17 mouse cellular contexts compared by ENCODE assay signal in the genomic region with DNA sequence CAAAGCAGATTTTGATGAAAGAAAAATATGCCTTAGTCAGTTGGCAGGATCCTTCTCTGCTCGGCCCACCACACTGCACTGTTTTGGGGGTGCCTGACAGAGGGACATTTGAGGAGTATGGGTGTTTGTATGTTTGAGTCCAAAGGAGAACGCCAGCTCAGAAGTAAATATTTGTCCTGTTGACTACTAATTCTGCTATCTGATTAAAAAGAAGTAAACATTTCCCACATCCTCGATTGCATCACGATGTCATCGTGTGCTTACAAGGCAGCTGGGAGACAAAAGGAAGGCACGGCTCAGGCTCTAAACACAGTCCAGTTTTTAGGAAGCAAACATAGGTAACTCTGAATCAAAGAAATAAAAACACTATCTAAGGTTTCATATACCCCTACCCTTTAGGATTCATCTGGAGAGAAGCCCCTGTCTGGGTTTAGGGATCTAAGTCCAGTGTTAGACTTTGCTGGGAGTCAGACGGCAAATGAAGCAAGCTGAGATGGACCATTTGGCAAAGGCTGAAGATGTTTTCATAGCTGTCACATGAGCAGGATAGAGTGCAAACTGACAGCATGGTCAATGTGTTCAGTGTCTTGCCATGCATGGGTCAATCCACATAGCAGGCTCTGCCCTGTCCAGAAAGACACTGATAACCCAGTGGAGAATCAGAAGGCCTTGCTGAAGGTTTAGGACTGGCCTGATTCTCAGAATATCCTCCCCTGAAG.
DNase-seq lines count a peak whose midpoint lies in the region; ATAC-seq and TF ChIP-seq lines count a peak whose summit lies in the region.
"Had no signal": no experiment of that assay in that cellular context is flagged by ENCODE, and none has a peak within 500 bp of the region (broad histone marks: within the 10 kb centered on the region; RNA-seq: fewer than 3 reads in every experiment).

No protein-coding gene starts in this region.

- H3K27me3 ChIP-seq in heart, embryonic 12.5 days (replicated peaks), result no peaks in the 10 kb centered on the region
- no peaks in the 10 kb centered on the region for H3K27me3 ChIP-seq in lung, postnatal 0 days (replicated peaks; ENCODE audit: insufficient read depth, low read length)
- no peaks in the 10 kb centered on the region for H3K27me3 ChIP-seq in myocyte (ENCODE audit: control insufficient read depth, insufficient read depth, insufficient read length)
- H3K27me3 ChIP-seq: neural tube, embryonic 12.5 days had no signal

- TF ChIP-seq EP300 in lung, postnatal 0 days (IDR thresholded peaks at IDR 0.05), result peak; percentile 55; the same call in 1 of the 2 replicates

- no peak for TF ChIP-seq POLR2A in myocyte (IDR thresholded peaks at IDR 0.05; ENCODE audit: insufficient read length, low read depth)

- DNase-seq in heart, adult 11 months, result peak; percentile 37
- no peak for DNase-seq in layer of hippocampus, adult 2 months (ENCODE audit: low spot score in 2 of 2)
- DNase-seq in layer of hippocampus, postnatal 10 days (ENCODE audit: low spot score in 2 of 2), result no peak
- peak; percentile 68 for DNase-seq in lung, postnatal 0 days (ENCODE audit: low spot score)
- no peak for DNase-seq in lung, postnatal 10 days
- DNase-seq in cerebellum, adult 11-12 months, result no peak
- DNase-seq: adrenal gland, postnatal 36 days; heart, postnatal 14 days; thymus, adult 18-20 months; thymus, postnatal 4 days had no signal

- no peaks in the 10 kb centered on the region for H3K36me3 ChIP-seq in heart, embryonic 12.5 days
- no peaks in the 10 kb centered on the region for H3K36me3 ChIP-seq in lung, postnatal 0 days (ENCODE audit: insufficient read depth, low read length)
- H3K36me3 ChIP-seq in myocyte (ENCODE audit: control insufficient read depth, insufficient read depth), result no peaks in the 10 kb centered on the region
- H3K36me3 ChIP-seq: forebrain, embryonic 10.5 days; neural tube, embryonic 12.5 days had no signal

- no peaks in the 10 kb centered on the region for H3K9me3 ChIP-seq in heart, embryonic 12.5 days (replicated peaks)
- no peaks in the 10 kb centered on the region for H3K9me3 ChIP-seq in lung, postnatal 0 days (ENCODE audit: low read length)
- H3K9me3 ChIP-seq: forebrain, embryonic 10.5 days; neural tube, embryonic 12.5 days had no signal

- TF ChIP-seq CTCF in layer of hippocampus, adult 2 months (conservative IDR thresholded peaks at IDR 0.05), result no peak
- TF ChIP-seq CTCF in lung, postnatal 0 days (IDR thresholded peaks at IDR 0.05), result no peak

- no peak overlapping the region for H3K9ac ChIP-seq in heart, embryonic 12.5 days
- no peak overlapping the region for H3K9ac ChIP-seq in lung, postnatal 0 days (replicated peaks; ENCODE audit: low read depth)
- H3K9ac ChIP-seq: hindbrain, embryonic 14.5 days; neural tube, embryonic 12.5 days had no signal

- peaks cover 33% of the 10 kb centered on the region for H3K4me1 ChIP-seq in heart, embryonic 12.5 days (replicated peaks)
- H3K4me1 ChIP-seq in lung, postnatal 0 days (ENCODE audit: insufficient read depth, low read depth, low read length), result peaks cover 16% of the 10 kb centered on the region; the same call in 1 of the 2 replicates
- H3K4me1 ChIP-seq: neural tube, embryonic 12.5 days had no signal

- no peak for ATAC-seq in heart, embryonic 12.5 days (ENCODE audit: insufficient number of reproducible peaks, low FRiP score)
- ATAC-seq in lung, postnatal 0 days, result peak; percentile 57

- no peak overlapping the region for H3K27ac ChIP-seq in heart, embryonic 12.5 days (ENCODE audit: poor library complexity, severe bottlenecking)
- 0 out of 2 replicates have a peak overlapping the region, but pooled peaks have one; percentile 23 for H3K27ac ChIP-seq in layer of hippocampus, adult 2 months
- peak overlapping the region; percentile 71 for H3K27ac ChIP-seq in lung, postnatal 0 days (ENCODE audit: low read length)
- H3K27ac ChIP-seq: hindbrain, embryonic 14.5 days; macrophage; neural tube, embryonic 12.5 days had no signal

- 69% methylated on average over 7 of the region's 7 CpGs for WGBS in heart, embryonic 12.5 days
- WGBS in lung, postnatal 0 days, result 26% methylated on average over 7 of the region's 7 CpGs

- H3K4me2 ChIP-seq in heart, embryonic 12.5 days, result no peak overlapping the region
- H3K4me2 ChIP-seq in lung, postnatal 0 days (replicated peaks; ENCODE audit: low read depth, low read length), result no peak overlapping the region
- H3K4me2 ChIP-seq in myocyte (ENCODE audit: low read depth), result no peak overlapping the region
- H3K4me2 ChIP-seq: hindbrain, embryonic 14.5 days; midbrain, embryonic 11.5 days; neural tube, embryonic 12.5 days had no signal

- H3K4me3 ChIP-seq in heart, embryonic 12.5 days, result no peak overlapping the region
- no peak overlapping the region for H3K4me3 ChIP-seq in layer of hippocampus, adult 2 months
- H3K4me3 ChIP-seq in lung, postnatal 0 days (ENCODE audit: low read depth, low read length), result no peak overlapping the region
- no peak overlapping the region for H3K4me3 ChIP-seq in myocyte
- H3K4me3 ChIP-seq: forebrain, embryonic 10.5 days; neural tube, embryonic 12.5 days had no signal

- no peaks in the 10 kb centered on the region for H3K79me2 ChIP-seq in myocyte (ENCODE audit: control insufficient read depth, insufficient read depth)

- no peak overlapping the region for H3ac ChIP-seq in myocyte (ENCODE audit: control insufficient read depth, insufficient read length)

TF ChIP-seq in myocyte, 11 proteins besides CTCF, POLR2A, EP300 and RAD21:
- no peak for TF ChIP-seq TCF12 (IDR thresholded peaks at IDR 0.05; ENCODE audit: insufficient read depth, poor library complexity, severe bottlenecking)
- no peak for TF ChIP-seq TCF3 (IDR thresholded peaks at IDR 0.05; ENCODE audit: insufficient read length, low read depth)
- TF ChIP-seq USF1 (IDR thresholded peaks at IDR 0.05; ENCODE audit: low read depth), result no peak
- TF ChIP-seq MAX (IDR thresholded peaks at IDR 0.05; ENCODE audit: low read depth), result no peak
- peak; percentile 93 for TF ChIP-seq CEBPB (IDR thresholded peaks at IDR 0.05; ENCODE audit: insufficient read depth, poor library complexity, severe bottlenecking)
TF ChIP-seq in myocyte: peak in this region for 1.

Comparison
In these comparisons a context has a peak if more than half of its experiments do, and no peak if none do; other contexts are left out.
1. DNase-seq: peak in heart, adult 11 months (single experiment) and lung, postnatal 0 days (single experiment); none in layer of hippocampus, adult 2 months (0 of 2), layer of hippocampus, postnatal 10 days (0 of 2), lung, postnatal 10 days (single experiment) and cerebellum, adult 11-12 months (single experiment).